Mouse (Mus musculus): Measurements from ENCODE around the gene Gm11172. TPM values are rescaled to one million over a fixed set of nuclear protein-coding genes. Genes with fewer than 3 reads are reported as not detected.
"Not testable (repeated sequence)": the region's sequence is repeated elsewhere in the genome, so short reads cannot be mapped to it uniquely, and the experiment has no call there.

Gene Gm11172
- polyA plus RNA-seq, 1 experiment from 2014 or later, result not detected

DNA sequence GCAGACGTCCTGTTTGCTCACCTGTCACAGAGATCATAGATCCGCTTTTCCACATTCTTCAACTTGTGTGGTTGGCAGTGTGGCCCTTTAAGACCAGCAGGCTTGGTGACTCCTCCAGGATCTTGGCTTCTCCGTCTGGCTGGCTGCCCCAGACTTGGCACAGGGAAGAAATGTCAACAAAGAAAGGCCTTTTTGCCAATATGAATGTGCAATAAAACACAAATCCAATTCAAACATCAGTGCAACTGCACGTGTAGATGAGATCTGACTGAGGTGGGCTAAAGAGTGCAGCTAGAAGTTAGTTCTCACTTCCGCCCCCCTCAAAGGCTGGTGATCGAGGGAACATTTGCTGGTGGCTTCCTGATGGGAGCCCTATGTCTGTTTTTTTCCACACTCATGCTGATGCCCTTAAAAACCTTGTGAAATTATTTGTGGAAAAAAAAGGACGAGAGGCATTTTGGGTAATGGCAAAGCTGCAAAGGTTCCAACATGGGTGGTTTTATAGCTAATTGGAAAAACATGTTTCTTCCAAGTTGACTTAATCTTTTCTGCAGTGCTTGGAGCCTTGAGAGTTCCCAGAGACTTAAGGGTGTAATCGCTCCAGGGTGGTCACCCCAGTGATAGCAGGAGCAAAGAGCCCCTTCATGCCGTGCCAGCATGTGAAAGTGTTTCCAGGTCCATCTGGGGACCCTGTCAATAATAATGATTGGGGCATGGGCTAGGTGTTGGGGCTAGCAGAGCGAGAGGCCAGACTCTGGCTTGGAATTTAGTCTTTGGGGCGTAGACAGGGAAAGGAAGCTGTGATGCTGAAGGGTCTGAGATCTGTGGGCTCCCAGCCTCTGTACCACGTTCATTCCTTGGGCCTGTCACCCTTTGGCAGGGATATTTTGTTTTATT is 37.5 kb downstream of the Gm11172 start:
- 62% methylated on average over 12 of the region's 12 CpGs for WGBS (ENCODE audit: insufficient replicate concordance)
- Histone ChIP-seq H3K27me3 (no peaks in the 10 kb centered on the region), H3K4me2 (no peak overlapping the region), H3K9me3 (replicated peaks) (no peaks in the 10 kb centered on the region), H3K9ac (no peak overlapping the region), H3K4me3 (replicated peaks) (no peak overlapping the region), H3K4me1 (replicated peaks) (no peaks in the 10 kb centered on the region), H3K27ac (replicated peaks) (no peak overlapping the region), H3K36me3 (replicated peaks) (no peaks in the 10 kb centered on the region)
- no peak for ATAC-seq (ENCODE audit: insufficient read depth)

- no peak overlapping the region for H3K4me2 ChIP-seq
- no peaks in the 10 kb centered on the region for H3K27me3 ChIP-seq
- H3K36me3 ChIP-seq (replicated peaks), result no peaks in the 10 kb centered on the region
- WGBS (ENCODE audit: insufficient replicate concordance), result 47% methylated on average over 4 of the region's 4 CpGs
- no peak overlapping the region for H3K9ac ChIP-seq
- no peaks in the 10 kb centered on the region for H3K9me3 ChIP-seq (replicated peaks)
- ATAC-seq (ENCODE audit: insufficient read depth), result no peak
- no peak overlapping the region for H3K4me3 ChIP-seq (replicated peaks)
- H3K27ac ChIP-seq (replicated peaks), result no peak overlapping the region
- H3K4me1 ChIP-seq (replicated peaks), result no peaks in the 10 kb centered on the region
These were observed 38.2 kb downstream of the Gm11172 start for GRCm38 (mm10) chr16:10850905-10851304.

DNA sequence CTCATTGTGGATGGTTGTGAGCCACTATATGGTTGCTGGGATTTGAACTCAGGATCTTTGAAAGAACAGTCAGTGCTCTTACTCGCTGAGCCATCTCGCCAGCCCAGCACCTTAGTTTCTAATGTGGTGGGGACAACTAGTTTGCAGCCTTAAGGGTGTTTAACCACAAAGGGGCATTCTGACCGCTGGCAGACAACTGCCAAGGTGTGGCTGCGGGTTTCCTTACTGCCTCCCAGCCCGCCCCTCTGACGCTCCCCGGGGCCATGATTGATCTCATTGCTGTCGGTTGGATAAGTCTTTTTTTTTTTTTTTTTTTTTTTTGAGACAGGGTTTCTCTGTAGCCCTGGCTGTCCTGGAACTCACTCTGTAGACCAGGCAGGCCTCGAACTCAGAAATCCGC is 39.5 kb downstream of the Gm11172 start:
- not testable (repeated sequence) for H3K4me1 ChIP-seq (replicated peaks); H3K9me3 ChIP-seq (replicated peaks); H3K27ac ChIP-seq (replicated peaks); H3K36me3 ChIP-seq (replicated peaks); H3K4me3 ChIP-seq (replicated peaks); H3K9ac ChIP-seq; H3K27me3 ChIP-seq; H3K4me2 ChIP-seq; ATAC-seq (ENCODE audit: insufficient read depth)
- WGBS (ENCODE audit: insufficient replicate concordance), result 75% methylated on average over 10 of the region's 10 CpGs

DNA sequence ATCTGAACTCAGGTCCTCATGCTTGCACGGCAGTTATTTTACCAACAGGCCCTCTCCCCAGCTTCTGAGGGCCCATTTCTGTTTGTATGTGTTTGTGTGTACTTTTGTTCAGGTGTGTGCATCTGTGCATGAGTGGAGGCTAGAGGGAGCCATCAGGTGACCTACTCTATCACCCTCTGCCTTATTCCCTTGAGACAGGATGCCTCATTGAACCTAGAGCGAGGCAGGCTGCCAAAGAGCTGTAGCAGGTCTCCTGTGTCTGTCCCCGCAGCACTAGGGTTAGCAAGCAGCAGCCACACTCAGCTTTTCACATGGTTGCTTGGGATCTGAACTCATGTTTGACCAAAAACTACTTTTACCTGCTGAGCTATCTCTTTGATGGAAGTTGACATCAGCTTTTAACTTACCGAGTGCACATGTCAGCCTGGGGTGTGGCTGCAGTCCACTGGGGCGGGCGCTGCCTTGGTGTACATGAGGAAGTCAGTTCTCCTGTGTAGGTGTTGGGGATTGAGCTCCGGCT is 47.1 kb downstream of the Gm11172 start:
- 60% methylated on average over 7 of the region's 7 CpGs for WGBS (ENCODE audit: insufficient replicate concordance)
- H3K27me3 ChIP-seq, result no peaks in the 10 kb centered on the region
- H3K9ac ChIP-seq, result no peak overlapping the region
- no peaks in the 10 kb centered on the region for H3K9me3 ChIP-seq (replicated peaks)
- no peak overlapping the region for H3K27ac ChIP-seq (replicated peaks)
- no peak overlapping the region for H3K4me3 ChIP-seq (replicated peaks)
- H3K4me2 ChIP-seq, result no peak overlapping the region
- no peaks in the 10 kb centered on the region for H3K4me1 ChIP-seq (replicated peaks)
- ATAC-seq (ENCODE audit: insufficient read depth), result no peak
- H3K36me3 ChIP-seq (replicated peaks), result no peaks in the 10 kb centered on the region

GRCm38 (mm10) chr16:10861408-10861807 is 48.7 kb downstream of the Gm11172 start:
- no peaks in the 10 kb centered on the region for H3K4me1 ChIP-seq (replicated peaks)
- 61% methylated on average over 3 of the region's 3 CpGs for WGBS (ENCODE audit: insufficient replicate concordance)
- H3K4me2 ChIP-seq, result no peak overlapping the region
- no peaks in the 10 kb centered on the region for H3K27me3 ChIP-seq
- H3K27ac ChIP-seq (replicated peaks), result no peak overlapping the region
- no peak overlapping the region for H3K9ac ChIP-seq
- no peak for ATAC-seq (ENCODE audit: insufficient read depth)
- no peak overlapping the region for H3K4me3 ChIP-seq (replicated peaks)
- no peaks in the 10 kb centered on the region for H3K9me3 ChIP-seq (replicated peaks)
- H3K36me3 ChIP-seq (replicated peaks), result no peaks in the 10 kb centered on the region

Other genes starting within 250 kb of the Gm11172 start
- 1.0 and 1.2 TPM in 2 replicates for gene Socs1, start 27.4 kb upstream of the Gm11172 start, polyA plus RNA-seq (2015; fragmentation: Nextera tagmentation; extraction: Ambion mirVana)
- not detected in 2 replicates for gene Tnp2, start 24.3 kb upstream of the Gm11172 start, polyA plus RNA-seq (2015; fragmentation: Nextera tagmentation; extraction: Ambion mirVana)
- not detected in 2 replicates for gene Prm3, start 22.0 kb upstream of the Gm11172 start, polyA plus RNA-seq (2015; fragmentation: Nextera tagmentation; extraction: Ambion mirVana)
- gene Prm2, start 16.8 kb upstream of the Gm11172 start, polyA plus RNA-seq (2015; fragmentation: Nextera tagmentation; extraction: Ambion mirVana), result not detected in 2 replicates
- not detected in 2 replicates for gene Prm1, start 7.1 kb upstream of the Gm11172 start, polyA plus RNA-seq (2015; fragmentation: Nextera tagmentation; extraction: Ambion mirVana)
- 1.8 and 1.9 TPM in 2 replicates for gene Rmi2, start 22.1 kb downstream of the Gm11172 start, polyA plus RNA-seq (2015; fragmentation: Nextera tagmentation; extraction: Ambion mirVana)
- gene Snn, start 248.0 kb downstream of the Gm11172 start, polyA plus RNA-seq (2015; fragmentation: Nextera tagmentation; extraction: Ambion mirVana), result 2.4 and 2.6 TPM in 2 replicates